Mouse (Mus musculus) heart, adult 18-20 months (tissue): ENCODE results near the gene Xrcc6. TPM values are rescaled to one million over a fixed set of nuclear protein-coding genes. Genes with fewer than 3 reads are reported as not detected.
"Not testable (repeated sequence)": the region's sequence is repeated elsewhere in the genome, so short reads cannot be mapped to it uniquely, and the experiment has no call there.

Experiments used
- DNase-seq, 2 experiments: peaks; one replicate each; pipeline ENCODE4 v3.0.0; 2021 to 2022; ENCODE audit warnings: mixed read lengths in 1 of 2
- total RNA-seq, 2 experiments: library from RNA; stranded (reverse); gene quantifications; 2 replicates each; pipeline ENCODE4 v1.2.3; 2021

Gene Xrcc6
- total RNA-seq, 2 experiments from 2014 or later, result 24.6 to 25.3 TPM

- DNase-seq, result no peak
These were observed 21.4 kb upstream of the Xrcc6 start for GRCm38 (mm10) chr15:81966062-81966829.

- DNase-seq, result no peak
These were observed 19.8 kb upstream of the Xrcc6 start for GRCm38 (mm10) chr15:81967821-81968220.

GRCm38 (mm10) chr15:81968447-81968846, 19.2 kb upstream of the Xrcc6 start:
- no peak for DNase-seq

GRCm38 (mm10) chr15:81969173-81969572, 18.5 kb upstream of the Xrcc6 start:
- DNase-seq, result peak in 1 of 2 experiments; percentile 40

GRCm38 (mm10) chr15:81969635-81970034, 18.0 kb upstream of the Xrcc6 start:
- DNase-seq, result not testable (repeated sequence)

- not testable (repeated sequence) for DNase-seq
These were observed 17.1 kb upstream of the Xrcc6 start for GRCm38 (mm10) chr15:81970498-81970897.

- not testable (repeated sequence) for DNase-seq
These were observed 12.5 kb upstream of the Xrcc6 start for GRCm38 (mm10) chr15:81975156-81975555.

GRCm38 (mm10) chr15:81980321-81980720, 7.3 kb upstream of the Xrcc6 start, which contains the start of gene 1700029P11Rik:
Gene 1700029P11Rik (plus strand): TSS chr15:81980540.
- no peak for DNase-seq

GRCm38 (mm10) chr15:81982173-81982572, 5.5 kb upstream of the Xrcc6 start:
- no peak for DNase-seq

- DNase-seq, result no peak
These were observed 2.1 kb upstream of the Xrcc6 start for GRCm38 (mm10) chr15:81985267-81986161.

GRCm38 (mm10) chr15:81989371-81990062, 1.9 kb downstream of the Xrcc6 start:
- DNase-seq, result peak; percentile 90 to 95

GRCm38 (mm10) chr15:81990549-81990948, 2.9 kb downstream of the Xrcc6 start:
- DNase-seq, result peak; percentile 15 to 40

- no peak for DNase-seq
These were observed 6.4 kb downstream of the Xrcc6 start for GRCm38 (mm10) chr15:81993992-81994391.

- DNase-seq, result no peak
These were observed 16.6 kb downstream of the Xrcc6 start for GRCm38 (mm10) chr15:82004257-82004656.

- no peak for DNase-seq
These were observed 24.3 kb downstream of the Xrcc6 start for GRCm38 (mm10) chr15:82011947-82012346.

GRCm38 (mm10) chr15:82014745-82015391, 27.2 kb downstream of the Xrcc6 start:
- no peak for DNase-seq

- peak; percentile 20 to 45 for DNase-seq
These were observed 27.9 kb downstream of the Xrcc6 start for GRCm38 (mm10) chr15:82015392-82016100.

GRCm38 (mm10) chr15:82016101-82016808, 28.6 kb downstream of the Xrcc6 start:
- peak; percentile 99 to 100 for DNase-seq

- DNase-seq, result no peak
These were observed 29.2 kb downstream of the Xrcc6 start for GRCm38 (mm10) chr15:82016830-82017229.

GRCm38 (mm10) chr15:82017461-82017860, 29.8 kb downstream of the Xrcc6 start:
- no peak for DNase-seq
